Mouse (Mus musculus) heart, embryonic 12.5 days (tissue): Measurements from ENCODE around the gene Stk11ip. TPM values are rescaled to one million over a fixed set of nuclear protein-coding genes. Genes with fewer than 3 reads are reported as not detected.
A peak's percentile ranks its signal among the peaks of the same experiment; 100 is the strongest.

Experiments used
- ATAC-seq: fragments of 200-750 bp; cut with Nextera tagmentation; 2 replicates; pipeline ENCODE4 v1.8.0; 2017; ENCODE audit warnings: moderate TSS enrichment, moderate library complexity; ENCODE audit not compliant: insufficient number of reproducible peaks, low FRiP score
- H3K27ac ChIP-seq: fragments of 300-500 bp; sonication (generic); 2 replicates; pipeline ENCODE4 v1.5.1; 2016; ENCODE audit warnings: mild to moderate bottlenecking, moderate library complexity; ENCODE audit not compliant: poor library complexity, severe bottlenecking
- H3K27me3 ChIP-seq: fragments of 300-500 bp; sonication (generic); replicated peaks from 2 replicates; pipeline ENCODE4 v1.6.1; 2016; ENCODE audit warnings: mild to moderate bottlenecking, moderate library complexity
- H3K36me3 ChIP-seq: fragments of 300-500 bp; sonication (generic); 2 replicates; pipeline ENCODE4 v1.6.1; 2016; ENCODE audit warnings: mild to moderate bottlenecking, moderate library complexity
- H3K4me1 ChIP-seq: fragments of 300-500 bp; sonication (generic); replicated peaks from 2 replicates; pipeline ENCODE4 v1.6.1; 2016; ENCODE audit warnings: mild to moderate bottlenecking
- H3K4me2 ChIP-seq: fragments of 300-500 bp; sonication (generic); 2 replicates; pipeline ENCODE4 v1.6.1; 2016; ENCODE audit warnings: mild to moderate bottlenecking, moderate library complexity
- H3K4me3 ChIP-seq: fragments of 300-500 bp; sonication (generic); 2 replicates; pipeline ENCODE4 v1.5.1; 2016; ENCODE audit warnings: mild to moderate bottlenecking
- H3K9ac ChIP-seq: fragments of 300-500 bp; sonication (generic); 2 replicates; pipeline ENCODE4 v1.6.1; 2016; ENCODE audit warnings: mild to moderate bottlenecking, moderate library complexity
- H3K9me3 ChIP-seq: fragments of 300-500 bp; sonication (generic); replicated peaks from 2 replicates; pipeline ENCODE4 v1.6.1; 2016; ENCODE audit warnings: mild to moderate bottlenecking, moderate library complexity
- WGBS: fragments of 180-500 bp; shearing (Covaris S2); methylation state at CpG from one replicate; pipeline ENCODE4 v1.1.7; 2016; 5-methylcytosine and 5-hydroxymethylcytosine counted together
- polyA plus RNA-seq: library from polyadenylated mRNA; unstranded; fragments of >200 nt; fragmentation: Nextera tagmentation; extraction: Ambion mirVana; gene quantifications from 2 replicates; pipeline ENCODE4 v1.2.1, GENCODE M21; 2016

Stk11ip gene
- polyA plus RNA-seq, 1 experiment from 2014 or later, result 20.5 TPM

DNA sequence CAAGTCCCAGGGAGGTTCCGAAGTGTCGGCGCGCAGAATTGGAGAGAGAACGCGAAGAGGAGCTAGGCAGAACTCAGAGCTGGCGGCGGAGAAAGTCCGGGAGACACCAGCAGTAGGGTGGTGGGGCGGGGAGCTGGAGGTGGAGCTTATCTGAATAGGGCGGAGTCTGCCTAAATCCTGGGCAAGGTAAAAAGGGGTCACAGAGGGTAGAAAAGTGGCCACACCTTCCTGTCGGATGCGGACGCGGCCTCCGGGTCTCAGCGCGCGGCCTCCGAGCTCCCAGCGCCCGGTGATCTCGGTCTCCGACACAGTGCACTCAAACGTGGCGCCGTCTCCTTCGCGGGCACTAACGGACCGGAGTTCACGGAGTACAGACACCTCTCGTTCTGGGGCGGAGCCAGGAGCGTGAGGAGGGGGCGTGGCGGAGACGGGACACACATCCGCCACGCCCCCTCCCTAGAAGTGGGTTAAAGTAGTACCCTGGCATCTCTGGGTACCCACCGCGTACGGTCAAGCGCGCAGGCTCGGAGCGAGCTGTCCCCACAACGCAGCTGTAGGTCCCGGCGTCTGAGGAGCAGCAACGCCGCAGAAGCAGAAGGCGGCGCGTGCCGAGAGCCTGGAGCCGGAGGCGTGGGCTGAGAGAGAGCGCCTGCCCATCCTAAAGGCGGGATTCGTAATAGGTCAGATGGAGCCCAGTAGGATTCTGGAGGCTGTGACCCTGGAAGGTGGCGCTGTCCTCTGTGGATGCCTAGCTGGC is 33.7 kb upstream of the Stk11ip start:
- WGBS, result 2% methylated on average over 62 of the region's 62 CpGs
- H3K4me3 ChIP-seq, result peak overlapping the region; percentile 49
- H3K36me3 ChIP-seq, result peaks cover 63% of the 10 kb centered on the region
- no peak overlapping the region for H3K27ac ChIP-seq
- H3K27me3 ChIP-seq, result peaks cover 69% of the 10 kb centered on the region
- peak; percentile 49 for ATAC-seq
- H3K4me1 ChIP-seq, result peaks cover 17% of the 10 kb centered on the region
- no peaks in the 10 kb centered on the region for H3K9me3 ChIP-seq
- H3K9ac ChIP-seq, result peak overlapping the region; percentile 47; the same call in 1 of the 2 replicates
- peak overlapping the region; percentile 78 for H3K4me2 ChIP-seq

GRCm38 (mm10) chr1:75490785-75491551 is 30.4 kb upstream of the Stk11ip start:
- H3K36me3 ChIP-seq, result peaks cover 80% of the 10 kb centered on the region

GRCm38 (mm10) chr1:75492579-75493170 is 28.7 kb upstream of the Stk11ip start:
- H3K36me3 ChIP-seq, result peaks cover 85% of the 10 kb centered on the region
- WGBS, result 49% methylated on average over 24 of the region's 24 CpGs

More at GRCm38 (mm10) chr1:75490785-75491551, 30.4 kb upstream of the Stk11ip start:
- WGBS, result 78% methylated on average over 34 of the region's 34 CpGs
- Histone ChIP-seq H3K27ac (no peak overlapping the region), H3K4me3 (no peak overlapping the region), H3K4me1 (peaks cover 17% of the 10 kb centered on the region), H3K9me3 (no peaks in the 10 kb centered on the region), H3K4me2 (no peak overlapping the region), H3K9ac (no peak overlapping the region), H3K27me3 (peaks cover 35% of the 10 kb centered on the region)
- ATAC-seq, result no peak

GRCm38 (mm10) chr1:75494878-75495548 is 26.3 kb upstream of the Stk11ip start:
- Histone ChIP-seq H3K9ac (no peak overlapping the region), H3K27ac (no peak overlapping the region), H3K4me1 (no peaks in the 10 kb centered on the region), H3K9me3 (no peaks in the 10 kb centered on the region), H3K27me3 (no peaks in the 10 kb centered on the region), H3K4me3 (no peak overlapping the region), H3K4me2 (no peak overlapping the region), H3K36me3 (peaks cover 92% of the 10 kb centered on the region)
- no peak for ATAC-seq
- WGBS, result 65% methylated on average over 12 of the region's 12 CpGs

More at GRCm38 (mm10) chr1:75492579-75493170, 28.7 kb upstream of the Stk11ip start:
- no peak overlapping the region for H3K27ac ChIP-seq
- no peak for ATAC-seq
- no peak overlapping the region for H3K4me2 ChIP-seq
- no peak overlapping the region for H3K9ac ChIP-seq
- peaks cover 9% of the 10 kb centered on the region for H3K4me1 ChIP-seq
- no peak overlapping the region for H3K4me3 ChIP-seq
- H3K9me3 ChIP-seq, result no peaks in the 10 kb centered on the region
- H3K27me3 ChIP-seq, result peaks cover 18% of the 10 kb centered on the region

GRCm38 (mm10) chr1:75498897-75499296 is 22.4 kb upstream of the Stk11ip start:
- no peak for ATAC-seq
- Histone ChIP-seq H3K27me3 (no peaks in the 10 kb centered on the region), H3K36me3 (peaks cover 93% of the 10 kb centered on the region)

GRCm38 (mm10) chr1:75499441-75499840 is 21.9 kb upstream of the Stk11ip start:
- ATAC-seq, result no peak
- peaks cover 18% of the 10 kb centered on the region for H3K4me1 ChIP-seq
- no peak overlapping the region for H3K4me2 ChIP-seq
- H3K27ac ChIP-seq, result no peak overlapping the region
- H3K27me3 ChIP-seq, result no peaks in the 10 kb centered on the region
- H3K4me3 ChIP-seq, result no peak overlapping the region
- no peaks in the 10 kb centered on the region for H3K9me3 ChIP-seq
- H3K36me3 ChIP-seq, result peaks cover 95% of the 10 kb centered on the region
- H3K9ac ChIP-seq, result no peak overlapping the region
- WGBS, result 77% methylated on average over 7 of the region's 7 CpGs

More at GRCm38 (mm10) chr1:75498897-75499296, 22.4 kb upstream of the Stk11ip start:
- peaks cover 13% of the 10 kb centered on the region for H3K4me1 ChIP-seq
- H3K4me2 ChIP-seq, result no peak overlapping the region
- no peak overlapping the region for H3K27ac ChIP-seq
- H3K9me3 ChIP-seq, result no peaks in the 10 kb centered on the region
- no peak overlapping the region for H3K9ac ChIP-seq
- H3K4me3 ChIP-seq, result no peak overlapping the region
- 80% methylated on average over 4 of the region's 4 CpGs for WGBS

DNA sequence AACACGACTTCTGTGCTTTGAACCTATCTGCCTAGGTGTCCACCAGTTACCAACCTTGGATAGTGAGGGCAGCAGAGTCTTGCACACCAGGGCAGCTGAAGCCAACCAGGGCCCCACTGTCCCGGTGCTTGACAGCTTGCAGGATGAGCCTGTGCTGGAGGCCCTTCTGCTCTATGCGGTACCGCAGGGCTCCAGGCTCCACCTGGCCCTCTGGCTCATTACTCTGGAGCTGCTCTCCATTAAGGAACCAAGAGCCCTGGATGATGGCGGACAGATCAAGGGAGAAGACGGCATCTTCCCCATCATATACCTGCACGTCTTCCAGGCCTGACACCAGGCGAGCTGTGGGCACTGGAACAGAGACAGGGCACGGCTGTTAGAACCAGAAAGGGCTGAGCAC is 19.4 kb upstream of the Stk11ip start:
- WGBS, result 91% methylated on average over 9 of the region's 9 CpGs
- peaks cover 26% of the 10 kb centered on the region for H3K4me1 ChIP-seq
- H3K4me2 ChIP-seq, result no peak overlapping the region
- peaks cover 74% of the 10 kb centered on the region for H3K36me3 ChIP-seq
- no peak overlapping the region for H3K27ac ChIP-seq
- ATAC-seq, result no peak
- no peak overlapping the region for H3K9ac ChIP-seq
- no peaks in the 10 kb centered on the region for H3K9me3 ChIP-seq
- no peak overlapping the region for H3K4me3 ChIP-seq
- H3K27me3 ChIP-seq, result no peaks in the 10 kb centered on the region

DNA sequence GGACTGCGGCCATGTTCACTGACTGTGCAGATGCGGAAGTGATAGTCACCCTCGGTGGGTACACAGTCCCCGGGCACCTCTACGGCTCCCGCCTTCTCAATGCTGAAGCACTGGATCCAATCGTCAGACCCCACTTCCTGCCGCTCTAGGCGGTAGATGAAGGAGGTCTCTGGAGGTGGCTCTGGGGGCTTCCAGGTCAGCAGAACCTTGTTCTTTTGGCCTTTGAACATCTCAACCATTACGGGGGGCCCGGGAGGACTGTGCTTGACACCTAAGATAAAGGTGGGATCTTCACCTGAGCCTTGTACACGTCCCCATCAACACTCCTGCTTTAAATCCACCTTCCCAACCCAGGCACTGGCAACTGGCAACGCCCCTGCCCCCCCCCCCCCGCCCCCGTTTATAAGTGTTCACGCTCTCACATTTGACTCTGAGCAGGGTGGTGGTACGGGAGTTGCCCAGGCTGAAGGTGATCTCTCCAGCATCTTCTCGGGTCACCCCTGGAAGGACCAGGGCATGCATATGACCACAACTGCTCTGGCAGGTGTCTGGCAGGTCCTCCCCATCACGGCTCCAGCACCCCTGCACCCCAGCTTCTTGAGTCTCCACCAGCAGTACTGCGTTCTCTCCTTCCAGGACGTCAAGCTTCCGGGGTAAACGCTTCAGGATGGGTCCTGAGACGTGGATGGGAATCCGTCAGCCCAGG is 18.2 kb upstream of the Stk11ip start:
- H3K9ac ChIP-seq, result peak overlapping the region; percentile 96
- peaks cover 62% of the 10 kb centered on the region for H3K36me3 ChIP-seq
- H3K4me2 ChIP-seq, result peak overlapping the region; percentile 87
- peak overlapping the region; percentile 73 for H3K4me3 ChIP-seq
- peaks cover 38% of the 10 kb centered on the region for H3K4me1 ChIP-seq
- H3K27me3 ChIP-seq, result no peaks in the 10 kb centered on the region
- WGBS, result 78% methylated on average over 25 of the region's 25 CpGs
- ATAC-seq, result no peak
- H3K27ac ChIP-seq, result no peak overlapping the region
- H3K9me3 ChIP-seq, result no peaks in the 10 kb centered on the region

GRCm38 (mm10) chr1:75503651-75503980 is 17.7 kb upstream of the Stk11ip start:
- Histone ChIP-seq H3K9ac (peak overlapping the region; percentile 96), H3K4me2 (peak overlapping the region; percentile 87)
- ATAC-seq, result no peak

DNA sequence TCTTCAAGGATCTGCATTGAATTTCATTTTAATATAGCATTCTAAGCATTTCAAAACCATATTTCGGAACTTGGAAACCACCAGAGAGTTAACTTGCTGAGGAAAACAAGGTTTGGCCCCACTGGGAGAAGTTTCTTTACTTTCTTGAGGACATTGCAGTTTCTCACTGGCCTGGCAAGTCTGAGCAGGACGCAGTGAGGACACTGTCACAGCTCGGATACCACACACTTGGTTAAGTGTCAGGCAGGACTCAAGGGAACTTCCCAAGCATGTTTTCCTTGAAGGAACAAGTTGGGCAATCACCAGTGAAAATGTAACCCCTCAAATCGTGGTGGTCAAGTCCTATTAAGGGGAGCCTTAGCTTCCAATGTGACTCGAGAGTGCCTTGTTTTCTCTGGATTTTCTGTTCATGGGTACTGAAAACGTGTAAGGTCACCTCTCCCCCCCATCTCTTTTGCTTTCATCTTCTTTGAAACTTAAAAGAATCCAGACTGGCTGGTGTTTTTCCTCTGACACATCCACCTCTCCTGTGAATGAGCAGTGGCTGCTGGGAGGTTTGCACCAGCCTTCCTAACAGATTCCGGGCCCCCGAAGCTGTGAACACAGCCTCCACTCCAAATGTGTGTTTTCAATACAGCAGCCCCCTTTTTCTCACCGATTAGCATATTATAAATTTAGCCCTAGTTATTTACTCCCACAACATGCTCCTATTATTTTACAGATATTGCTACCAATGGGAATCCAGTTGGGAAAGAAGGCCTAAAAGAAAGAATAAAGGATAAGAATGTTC is 16.9 kb upstream of the Stk11ip start:
- Histone ChIP-seq H3K4me1 (peaks cover 44% of the 10 kb centered on the region), H3K27me3 (no peaks in the 10 kb centered on the region), H3K4me3 (peak overlapping the region; percentile 73), H3K36me3 (peaks cover 49% of the 10 kb centered on the region), H3K9me3 (no peaks in the 10 kb centered on the region), H3K27ac (0 out of 2 replicates have a peak overlapping the region, but pooled peaks have one; percentile 41), H3K4me2 (peak overlapping the region; percentile 87), H3K9ac (peak overlapping the region; percentile 96)
- no peak for ATAC-seq
- 44% methylated on average over 9 of the region's 9 CpGs for WGBS

More at GRCm38 (mm10) chr1:75503651-75503980, 17.7 kb upstream of the Stk11ip start:
- 47% methylated on average over 23 of the region's 23 CpGs for WGBS
- H3K27me3 ChIP-seq, result no peaks in the 10 kb centered on the region
- H3K36me3 ChIP-seq, result peaks cover 57% of the 10 kb centered on the region
- H3K4me3 ChIP-seq, result peak overlapping the region; percentile 73
- peaks cover 40% of the 10 kb centered on the region for H3K4me1 ChIP-seq
- H3K27ac ChIP-seq, result no peak overlapping the region
- H3K9me3 ChIP-seq, result no peaks in the 10 kb centered on the region
